Mouse (Mus musculus) cerebellum, adult 2 months (tissue): ENCODE measurements at regions not wholly inside any gene's neighbourhood (a gene's known extent, or its start where the extent isn't known, plus 50 kb on each side); places are given as distances from the start of the nearest gene placed in this dataset.

Experiments used
- DNase-seq, 2 experiments: peaks; one replicate each; pipeline ENCODE4 v3.0.0; 2021
- H3K27ac ChIP-seq: fragments of 200-500 bp; 2 replicates; pipeline ENCODE4 v1.5.1; 2012; ENCODE audit warnings: low read length, control low read depth, inconsistent platforms; ENCODE audit not compliant: insufficient read depth
- H3K27me3 ChIP-seq: fragments of 200-500 bp; 2 replicates; pipeline ENCODE4 v1.6.1; 2012; ENCODE audit warnings: inconsistent platforms, mild to moderate bottlenecking, low read length, moderate library complexity; ENCODE audit not compliant: control insufficient read depth, insufficient read depth
- H3K4me1 ChIP-seq: fragments of 200-500 bp; 2 replicates; pipeline ENCODE4 v1.6.1; 2011; ENCODE audit warnings: low read length; ENCODE audit not compliant: control insufficient read depth, insufficient read depth
- H3K4me3 ChIP-seq: fragments of 200-500 bp; replicated peaks from 2 replicates; pipeline ENCODE3; 2011; ENCODE audit warnings: mild to moderate bottlenecking, low read depth, low read length, control low read depth; ENCODE audit not compliant: insufficient read depth
- CTCF ChIP-seq: fragments of 200-500 bp; IDR thresholded peaks from 2 replicates; pipeline ENCODE4 v1.5.1; 2011; ENCODE audit warnings: low read depth, mild to moderate bottlenecking, control low read depth, low read length, moderate library complexity, borderline replicate concordance; ENCODE audit not compliant: insufficient read depth
- POLR2A ChIP-seq: fragments of 200-500 bp; IDR thresholded peaks from 2 replicates; pipeline ENCODE4 v1.6.1; 2011; ENCODE audit warnings: low read length, control low read depth, borderline replicate concordance; ENCODE audit not compliant: insufficient read depth
- WGBS: fragments of 180-500 bp; shearing (Covaris S2); methylation state at CpG from one replicate; pipeline ENCODE4 v1.1.7; 2018; 5-methylcytosine and 5-hydroxymethylcytosine counted together

GRCm38 (mm10) chr10:111558675-111559340 lies 52.7 kb downstream of the Phlda1 start:
- TF ChIP-seq POLR2A (no peak), CTCF (no peak)
- DNase-seq: no peak

GRCm38 (mm10) chr10:111559341-111560246 lies 53.5 kb downstream of the Phlda1 start:
- Histone ChIP-seq H3K4me3 (no peak overlapping the region), H3K4me1 (peaks cover 9% of the 10 kb centered on the region), H3K27ac (no peak overlapping the region), H3K27me3 (no peaks in the 10 kb centered on the region)
- TF ChIP-seq POLR2A (no peak), CTCF (no peak)
- WGBS: 47% methylated on average over 17 of the region's 17 CpGs
- DNase-seq: peak in 1 of 2 experiments; percentile 54

More at GRCm38 (mm10) chr10:111558675-111559340, 52.7 kb downstream of the Phlda1 start:
- Histone ChIP-seq H3K4me3 (no peak overlapping the region), H3K27ac (no peak overlapping the region), H3K27me3 (no peaks in the 10 kb centered on the region), H3K4me1 (peaks cover 9% of the 10 kb centered on the region)
- WGBS: 80% methylated on average over 10 of the region's 10 CpGs

GRCm38 (mm10) chr10:111562628-111563027 lies 56.5 kb downstream of the Phlda1 start:
- 91% methylated on average over 8 of the region's 8 CpGs for WGBS
- no peak for DNase-seq
- Histone ChIP-seq H3K27ac (no peak overlapping the region), H3K4me3 (no peak overlapping the region), H3K4me1 (peaks cover 18% of the 10 kb centered on the region), H3K27me3 (no peaks in the 10 kb centered on the region)
- no peak for TF ChIP-seq CTCF
- TF ChIP-seq POLR2A: no peak

- peaks cover 9% of the 10 kb centered on the region; the same call in 1 of the 2 replicates for H3K4me1 ChIP-seq
- H3K27ac ChIP-seq: peak overlapping the region; percentile 44
- DNase-seq: peak; percentile 78 to 88
- 7% methylated on average over 12 of the region's 12 CpGs for WGBS
- peak overlapping the region; percentile 19 for H3K4me3 ChIP-seq
- TF ChIP-seq CTCF (no peak), POLR2A (no peak)
- H3K27me3 ChIP-seq: no peaks in the 10 kb centered on the region
Observed at GRCm38 (mm10) chr10:111566873-111567381, 60.8 kb downstream of the Phlda1 start.

- 81% methylated on average over 7 of the region's 7 CpGs for WGBS
- no peaks in the 10 kb centered on the region for H3K27me3 ChIP-seq
- no peak for TF ChIP-seq CTCF
- TF ChIP-seq POLR2A: no peak
- no peak overlapping the region for H3K27ac ChIP-seq
- H3K4me3 ChIP-seq: no peak overlapping the region
- H3K4me1 ChIP-seq: peaks cover 9% of the 10 kb centered on the region; the same call in 1 of the 2 replicates
- DNase-seq: no peak
Observed at GRCm38 (mm10) chr10:111570501-111571258, 64.6 kb downstream of the Phlda1 start.

GRCm38 (mm10) chr10:111574231-111574630 lies 68.1 kb downstream of the Phlda1 start:
- Histone ChIP-seq H3K27ac (no peak overlapping the region), H3K4me1 (no peaks in the 10 kb centered on the region), H3K4me3 (no peak overlapping the region), H3K27me3 (no peaks in the 10 kb centered on the region)
- no peak for DNase-seq
- TF ChIP-seq POLR2A (no peak), CTCF (no peak)
- WGBS: 82% methylated on average over 4 of the region's 4 CpGs

GRCm38 (mm10) chr10:111574812-111575211 lies 68.7 kb downstream of the Phlda1 start:
- DNase-seq: no peak
- Histone ChIP-seq H3K27ac (no peak overlapping the region), H3K27me3 (no peaks in the 10 kb centered on the region), H3K4me3 (no peak overlapping the region), H3K4me1 (no peaks in the 10 kb centered on the region)
- TF ChIP-seq POLR2A (no peak), CTCF (no peak)
- 92% methylated on average over 8 of the region's 8 CpGs for WGBS
